Mouse (Mus musculus): ENCODE data around the gene Cdyl. TPM values are rescaled to one million over a fixed set of nuclear protein-coding genes. Genes with fewer than 3 reads are reported as not detected.

The Cdyl gene
- polyA plus RNA-seq, 1 experiment from 2014 or later, result 6.4 TPM

DNA sequence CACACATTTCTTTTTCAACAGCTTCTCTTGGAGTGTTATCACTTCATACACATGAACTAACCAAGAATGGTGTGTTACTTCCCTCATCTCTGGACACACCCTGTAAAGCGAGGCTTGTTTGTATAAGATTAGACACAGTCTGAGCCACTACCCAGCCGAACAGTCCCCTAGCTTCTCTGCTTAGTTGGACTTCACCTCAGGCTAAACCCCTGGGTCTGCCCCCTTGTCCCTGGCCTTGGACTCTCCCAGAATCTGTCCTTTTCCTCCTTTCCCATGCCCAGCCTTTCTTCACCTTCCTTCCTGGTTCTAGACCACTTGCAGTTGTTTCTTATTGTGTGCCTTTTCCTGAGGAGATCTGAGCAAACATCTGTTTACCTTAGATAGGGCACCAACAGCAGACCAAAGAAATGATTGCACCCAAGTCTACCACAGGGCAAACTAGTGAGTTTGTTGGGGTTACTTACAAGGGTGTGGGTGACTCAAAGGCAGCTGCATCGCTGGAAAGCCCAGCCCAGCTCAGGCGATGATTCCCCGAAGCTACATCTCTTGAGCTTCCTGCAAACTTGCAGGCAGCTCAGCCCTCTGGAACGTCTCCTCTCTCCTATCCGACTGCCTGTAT is 17.9 kb downstream of the Cdyl start:
- Histone ChIP-seq H3K36me3 (ENCODE audit: control insufficient read depth, insufficient read depth) (no peaks in the 10 kb centered on the region), H3K9me3 (replicated peaks; ENCODE audit: control insufficient read depth, low read length) (no peaks in the 10 kb centered on the region), H3K27me3 (ENCODE audit: control insufficient read depth, insufficient read depth, low read length) (no peaks in the 10 kb centered on the region), H3K9ac (ENCODE audit: low read length) (no peak overlapping the region), H3K4me1 (ENCODE audit: control insufficient read depth, insufficient read depth, low read length) (no peaks in the 10 kb centered on the region), H3K27ac (ENCODE audit: low read length) (no peak overlapping the region), H3K4me2 (ENCODE audit: low read depth, low read length) (no peak overlapping the region), H3K4me3 (ENCODE audit: low read length) (no peak overlapping the region)
- no peak for ATAC-seq (replicated peaks; ENCODE audit: extremely low read depth, insufficient read depth, low FRiP score)
- WGBS, result 54% methylated on average over 7 of the region's 7 CpGs

- H3K4me1 ChIP-seq (ENCODE audit: control insufficient read depth, insufficient read depth, low read length), result no peaks in the 10 kb centered on the region
- H3K27ac ChIP-seq (ENCODE audit: low read length), result no peak overlapping the region
- H3K36me3 ChIP-seq (ENCODE audit: control insufficient read depth, insufficient read depth), result no peaks in the 10 kb centered on the region
- H3K27me3 ChIP-seq (ENCODE audit: control insufficient read depth, insufficient read depth, low read length), result no peaks in the 10 kb centered on the region
- H3K9ac ChIP-seq (ENCODE audit: low read length), result no peak overlapping the region
- no peaks in the 10 kb centered on the region for H3K9me3 ChIP-seq (replicated peaks; ENCODE audit: control insufficient read depth, low read length)
- ATAC-seq (replicated peaks; ENCODE audit: extremely low read depth, insufficient read depth, low FRiP score), result no peak
- WGBS, result 84% methylated on average over 6 of the region's 6 CpGs
- H3K4me2 ChIP-seq (ENCODE audit: low read depth, low read length), result no peak overlapping the region
- no peak overlapping the region for H3K4me3 ChIP-seq (ENCODE audit: low read length)
Measured at GRCm38 (mm10) chr13:35678691-35679090, 19.1 kb downstream of the Cdyl start.

- Histone ChIP-seq H3K27ac (ENCODE audit: low read length) (no peak overlapping the region), H3K9me3 (replicated peaks; ENCODE audit: control insufficient read depth, low read length) (no peaks in the 10 kb centered on the region)
- WGBS, result 71% methylated on average over 3 of the region's 3 CpGs
Measured at GRCm38 (mm10) chr13:35681361-35681760, 21.7 kb downstream of the Cdyl start.

DNA sequence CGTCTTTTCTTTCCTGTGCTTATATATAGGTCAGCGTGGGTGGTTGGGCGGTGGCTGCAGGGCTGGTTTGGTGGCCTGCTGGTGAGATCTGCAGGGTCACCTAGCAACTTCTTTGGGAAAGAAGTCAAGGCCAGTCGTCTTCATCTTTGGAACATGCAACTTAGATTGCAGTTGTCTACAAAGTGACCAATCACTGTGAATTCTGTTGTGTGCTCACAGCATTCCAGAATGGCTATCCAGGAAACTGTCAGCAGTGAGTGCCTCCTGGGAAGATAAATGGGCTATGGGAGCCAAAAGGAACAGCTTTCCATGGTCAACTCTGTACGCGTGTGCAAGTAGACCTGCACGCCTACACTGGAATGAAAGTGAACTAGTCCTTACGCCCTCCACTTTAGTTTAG is 26.6 kb downstream of the Cdyl start:
- Histone ChIP-seq H3K36me3 (ENCODE audit: control insufficient read depth, insufficient read depth) (no peaks in the 10 kb centered on the region), H3K4me2 (ENCODE audit: low read depth, low read length) (no peak overlapping the region), H3K27ac (ENCODE audit: low read length) (no peak overlapping the region), H3K9me3 (replicated peaks; ENCODE audit: control insufficient read depth, low read length) (no peaks in the 10 kb centered on the region), H3K27me3 (ENCODE audit: control insufficient read depth, insufficient read depth, low read length) (no peaks in the 10 kb centered on the region), H3K4me1 (ENCODE audit: control insufficient read depth, insufficient read depth, low read length) (peaks cover 3% of the 10 kb centered on the region), H3K9ac (ENCODE audit: low read length) (no peak overlapping the region), H3K4me3 (ENCODE audit: low read length) (no peak overlapping the region)
- ATAC-seq (replicated peaks; ENCODE audit: extremely low read depth, insufficient read depth, low FRiP score), result no peak; the same call in 1 of the 2 replicates
- WGBS, result 51% methylated on average over 8 of the region's 8 CpGs

More at GRCm38 (mm10) chr13:35681361-35681760, 21.7 kb downstream of the Cdyl start:
- H3K27me3 ChIP-seq (ENCODE audit: control insufficient read depth, insufficient read depth, low read length), result no peaks in the 10 kb centered on the region
- peaks cover 3% of the 10 kb centered on the region for H3K4me1 ChIP-seq (ENCODE audit: control insufficient read depth, insufficient read depth, low read length)
- H3K9ac ChIP-seq (ENCODE audit: low read length), result no peak overlapping the region
- no peak overlapping the region for H3K4me2 ChIP-seq (ENCODE audit: low read depth, low read length)
- no peak for ATAC-seq (replicated peaks; ENCODE audit: extremely low read depth, insufficient read depth, low FRiP score)
- no peaks in the 10 kb centered on the region for H3K36me3 ChIP-seq (ENCODE audit: control insufficient read depth, insufficient read depth)
- no peak overlapping the region for H3K4me3 ChIP-seq (ENCODE audit: low read length)

- Histone ChIP-seq H3K9me3 (replicated peaks; ENCODE audit: control insufficient read depth, low read length) (no peaks in the 10 kb centered on the region), H3K4me1 (ENCODE audit: control insufficient read depth, insufficient read depth, low read length) (peaks cover 3% of the 10 kb centered on the region), H3K27me3 (ENCODE audit: control insufficient read depth, insufficient read depth, low read length) (no peaks in the 10 kb centered on the region), H3K9ac (ENCODE audit: low read length) (no peak overlapping the region), H3K4me3 (ENCODE audit: low read length) (no peak overlapping the region), H3K27ac (ENCODE audit: low read length) (no peak overlapping the region), H3K4me2 (ENCODE audit: low read depth, low read length) (no peak overlapping the region), H3K36me3 (ENCODE audit: control insufficient read depth, insufficient read depth) (no peaks in the 10 kb centered on the region)
- no peak for ATAC-seq (replicated peaks; ENCODE audit: extremely low read depth, insufficient read depth, low FRiP score)
- 83% methylated on average over 3 of the region's 3 CpGs for WGBS
Measured at GRCm38 (mm10) chr13:35689560-35689959, 29.9 kb downstream of the Cdyl start.

DNA sequence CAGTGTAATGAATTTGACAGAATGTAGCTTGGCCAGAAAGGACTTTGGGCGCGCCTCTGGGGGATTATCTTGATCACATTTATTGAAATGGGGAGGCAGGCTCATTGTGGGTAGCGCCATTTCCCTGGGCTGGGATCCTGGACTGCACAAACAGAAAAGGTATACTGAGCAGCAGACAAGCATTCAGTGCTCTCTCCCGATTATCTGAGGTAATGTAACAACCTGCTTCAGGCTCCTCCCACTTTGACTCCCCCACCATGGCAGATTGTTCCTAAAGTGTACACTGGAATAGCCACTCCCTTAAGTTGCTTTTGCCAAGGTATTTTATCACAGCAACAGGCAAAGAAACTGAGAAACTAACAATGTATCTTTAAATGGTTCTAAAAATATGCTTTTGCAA is 58.0 kb downstream of the Cdyl start:
- Histone ChIP-seq H3K4me3 (ENCODE audit: low read length) (no peak overlapping the region), H3K4me1 (ENCODE audit: control insufficient read depth, insufficient read depth, low read length) (no peaks in the 10 kb centered on the region), H3K9ac (ENCODE audit: low read length) (no peak overlapping the region), H3K4me2 (ENCODE audit: low read depth, low read length) (no peak overlapping the region), H3K36me3 (ENCODE audit: control insufficient read depth, insufficient read depth) (no peaks in the 10 kb centered on the region), H3K9me3 (replicated peaks; ENCODE audit: control insufficient read depth, low read length) (no peaks in the 10 kb centered on the region), H3K27ac (ENCODE audit: low read length) (no peak overlapping the region), H3K27me3 (ENCODE audit: control insufficient read depth, insufficient read depth, low read length) (no peaks in the 10 kb centered on the region)
- ATAC-seq (replicated peaks; ENCODE audit: extremely low read depth, insufficient read depth, low FRiP score), result no peak
- 89% methylated on average over 4 of the region's 4 CpGs for WGBS

GRCm38 (mm10) chr13:35719581-35719980 is 59.9 kb downstream of the Cdyl start:
- H3K9me3 ChIP-seq (replicated peaks; ENCODE audit: control insufficient read depth, low read length), result peaks cover under 1% of the 10 kb centered on the region; the same call in 1 of the 2 replicates
- WGBS, result 69% methylated on average over 6 of the region's 6 CpGs
- no peaks in the 10 kb centered on the region for H3K4me1 ChIP-seq (ENCODE audit: control insufficient read depth, insufficient read depth, low read length)
- no peak overlapping the region for H3K9ac ChIP-seq (ENCODE audit: low read length)
- H3K4me3 ChIP-seq (ENCODE audit: low read length), result no peak overlapping the region
- no peak overlapping the region for H3K4me2 ChIP-seq (ENCODE audit: low read depth, low read length)
- H3K36me3 ChIP-seq (ENCODE audit: control insufficient read depth, insufficient read depth), result no peaks in the 10 kb centered on the region
- H3K27me3 ChIP-seq (ENCODE audit: control insufficient read depth, insufficient read depth, low read length), result no peaks in the 10 kb centered on the region
- no peak overlapping the region for H3K27ac ChIP-seq (ENCODE audit: low read length)
- ATAC-seq (replicated peaks; ENCODE audit: extremely low read depth, insufficient read depth, low FRiP score), result no peak

DNA sequence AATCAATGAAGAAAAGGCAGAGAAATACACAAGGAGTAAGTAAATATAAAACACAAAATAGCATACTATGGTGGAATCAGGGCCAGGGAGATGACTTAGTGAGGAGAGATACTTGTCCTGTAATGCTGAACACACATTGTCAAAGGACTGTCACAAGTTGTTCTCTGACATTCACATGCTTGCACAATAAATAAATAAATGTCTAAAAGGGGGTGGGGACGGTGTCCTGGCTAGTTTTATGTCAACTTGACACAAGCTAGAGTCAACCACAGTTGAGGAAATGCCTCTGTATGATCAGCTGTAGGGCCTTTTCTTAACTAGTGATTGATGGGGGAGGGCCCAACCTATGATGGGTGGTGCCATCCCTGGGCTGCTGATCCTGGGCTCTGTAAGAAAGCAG is 63.4 kb downstream of the Cdyl start:
- H3K4me3 ChIP-seq (ENCODE audit: low read length), result no peak overlapping the region
- 47% methylated on average over 1 of the region's 1 CpGs for WGBS

DNA sequence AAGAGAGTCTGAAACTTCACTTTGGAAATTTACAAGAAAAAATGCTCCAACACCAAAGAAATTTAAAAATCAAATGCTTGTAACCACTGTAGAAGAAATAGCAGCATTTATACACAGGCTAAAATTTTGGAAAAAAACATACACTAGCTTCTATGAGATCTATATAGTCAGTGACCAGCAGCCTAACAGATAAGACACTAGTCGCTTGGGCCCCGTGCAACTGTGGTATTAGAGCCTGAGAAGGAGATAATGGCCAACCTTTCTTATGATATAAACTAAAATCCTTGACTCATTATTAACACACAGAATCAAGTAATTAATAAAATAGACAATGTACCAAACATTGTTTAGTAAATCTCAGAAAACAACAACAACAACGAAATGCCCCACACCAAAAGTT is 66.4 kb downstream of the Cdyl start:
- no peak for ATAC-seq (replicated peaks; ENCODE audit: extremely low read depth, insufficient read depth, low FRiP score)
- H3K4me3 ChIP-seq (ENCODE audit: low read length), result no peak overlapping the region
- peaks cover 3% of the 10 kb centered on the region; the same call in 1 of the 2 replicates for H3K9me3 ChIP-seq (replicated peaks; ENCODE audit: control insufficient read depth, low read length)
- H3K9ac ChIP-seq (ENCODE audit: low read length), result no peak overlapping the region
- H3K27me3 ChIP-seq (ENCODE audit: control insufficient read depth, insufficient read depth, low read length), result no peaks in the 10 kb centered on the region
- no peak overlapping the region for H3K27ac ChIP-seq (ENCODE audit: low read length)
- WGBS, result 88% methylated on average over 3 of the region's 3 CpGs
- no peak overlapping the region for H3K4me2 ChIP-seq (ENCODE audit: low read depth, low read length)
- H3K36me3 ChIP-seq (ENCODE audit: control insufficient read depth, insufficient read depth), result no peaks in the 10 kb centered on the region
- H3K4me1 ChIP-seq (ENCODE audit: control insufficient read depth, insufficient read depth, low read length), result no peaks in the 10 kb centered on the region

More for the DNA sequence above, 63.4 kb downstream of the Cdyl start:
- ATAC-seq (replicated peaks; ENCODE audit: extremely low read depth, insufficient read depth, low FRiP score), result no peak
- H3K27me3 ChIP-seq (ENCODE audit: control insufficient read depth, insufficient read depth, low read length), result no peaks in the 10 kb centered on the region
- peaks cover 3% of the 10 kb centered on the region; the same call in 1 of the 2 replicates for H3K9me3 ChIP-seq (replicated peaks; ENCODE audit: control insufficient read depth, low read length)
- H3K36me3 ChIP-seq (ENCODE audit: control insufficient read depth, insufficient read depth), result no peaks in the 10 kb centered on the region
- H3K27ac ChIP-seq (ENCODE audit: low read length), result no peak overlapping the region
- no peak overlapping the region for H3K9ac ChIP-seq (ENCODE audit: low read length)
- no peak overlapping the region for H3K4me2 ChIP-seq (ENCODE audit: low read depth, low read length)
- H3K4me1 ChIP-seq (ENCODE audit: control insufficient read depth, insufficient read depth, low read length), result no peaks in the 10 kb centered on the region
